Mouse (Mus musculus) liver, embryonic 11.5 days (tissue): ENCODE data around the gene Zfp456. TPM values are rescaled to one million over a fixed set of nuclear protein-coding genes. Genes with fewer than 3 reads are reported as not detected.
A peak's percentile ranks its signal among the peaks of the same experiment; 100 is the strongest.
"Not testable (repeated sequence)": the region's sequence is repeated elsewhere in the genome, so short reads cannot be mapped to it uniquely, and the experiment has no call there.

Experiments used
- ATAC-seq: fragments of 200-750 bp; cut with Nextera tagmentation; replicated peaks from 2 replicates; pipeline ENCODE4 v1.8.0; 2017; ENCODE audit warnings: moderate number of reproducible peaks, mild to moderate bottlenecking, moderate TSS enrichment, moderate library complexity; ENCODE audit not compliant: low FRiP score
- DNase-seq: peaks from one replicate; pipeline ENCODE4 v3.0.0-alpha.2; 2017; ENCODE audit warnings: low spot score
- H3K27ac ChIP-seq: fragments of 300-500 bp; sonication (generic); 2 replicates; pipeline ENCODE4 v1.5.1; 2014; ENCODE audit warnings: mild to moderate bottlenecking, low read depth, low read length, control low read depth
- H3K27me3 ChIP-seq: fragments of 300-500 bp; sonication (generic); replicated peaks from 2 replicates; pipeline ENCODE4 v1.6.1; 2014; ENCODE audit warnings: low read length, mixed read lengths; ENCODE audit not compliant: control insufficient read depth, insufficient read depth
- H3K36me3 ChIP-seq: fragments of 300-500 bp; sonication (generic); 2 replicates; pipeline ENCODE4 v1.6.1; 2014; ENCODE audit warnings: mild to moderate bottlenecking, low read length, moderate library complexity, mixed read lengths; ENCODE audit not compliant: control insufficient read depth, insufficient read depth
- H3K4me1 ChIP-seq: fragments of 300-500 bp; sonication (generic); replicated peaks from 2 replicates; pipeline ENCODE4 v1.6.1; 2014; ENCODE audit warnings: low read length, mixed read lengths; ENCODE audit not compliant: control insufficient read depth, insufficient read depth
- H3K4me2 ChIP-seq: fragments of 300-500 bp; sonication (generic); 2 replicates; pipeline ENCODE4 v1.6.1; 2014; ENCODE audit warnings: mild to moderate bottlenecking, control low read depth, moderate library complexity
- H3K4me3 ChIP-seq: fragments of 300-500 bp; sonication (generic); 2 replicates; pipeline ENCODE4 v1.5.1; 2014; ENCODE audit warnings: low read depth, low read length, control low read depth
- H3K9ac ChIP-seq: fragments of 300-500 bp; sonication (generic); 2 replicates; pipeline ENCODE4 v1.6.1; 2014; ENCODE audit warnings: low read depth, low read length, control low read depth
- H3K9me3 ChIP-seq: fragments of 300-500 bp; sonication (generic); 2 replicates; pipeline ENCODE4 v1.6.1; 2016; ENCODE audit warnings: low read length, inconsistent platforms, mixed read lengths; ENCODE audit not compliant: control insufficient read depth
- WGBS: fragments of 180-500 bp; shearing (Covaris S2); extraction: QIAGEN DNeasy Blood & Tissue Kit; methylation state at CpG from one replicate; pipeline ENCODE4 v1.1.7; 2014; 5-methylcytosine and 5-hydroxymethylcytosine counted together
- polyA plus RNA-seq: library from polyadenylated mRNA; unstranded; fragments of >200 nt; fragmentation: Nextera tagmentation; extraction: Ambion mirVana; gene quantifications from 2 replicates; pipeline ENCODE4 v1.2.1, GENCODE M21; 2014

The Zfp456 gene
- polyA plus RNA-seq, 1 experiment from 2014 or later: 1.4 TPM

DNA sequence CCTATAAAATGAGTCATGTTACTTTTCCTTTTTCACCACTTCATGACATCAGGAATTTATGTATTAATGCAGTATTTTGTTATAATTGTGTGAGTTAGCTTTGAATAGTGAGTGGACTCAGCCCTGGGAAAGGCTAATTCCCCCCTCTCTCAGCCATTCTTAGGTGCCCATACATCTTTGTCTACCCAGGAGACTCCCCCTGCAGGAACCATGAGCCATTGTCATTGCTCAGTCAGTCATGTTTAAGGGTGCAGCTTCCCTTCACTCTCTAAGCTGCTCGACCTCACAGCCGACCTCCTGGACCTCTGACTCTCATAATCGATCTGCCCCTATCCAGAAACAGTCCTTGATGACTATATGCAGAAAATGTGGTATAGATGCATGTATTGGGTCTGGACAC lies 645 bp upstream of the Zfp456 start:
- 62% methylated on average over 3 of the region's 3 CpGs for WGBS
- not testable (repeated sequence) for H3K4me3 ChIP-seq

GRCm38 (mm10) chr13:67360131-67360744 lies 15.4 kb downstream of the Zfp456 start, which contains the start of the genes Gm28044 and Zfp953:
Gm28044 (minus strand) TSS chr13:67360536.
Zfp953 (minus strand) TSS chr13:67360605.
- DNase-seq: peak; percentile 80
- under 1% methylated on average over 15 of the region's 15 CpGs for WGBS
- Histone ChIP-seq H3K4me1 (no peaks in the 10 kb centered on the region), H3K9ac (peak within 1 kb of the TSS; percentile 65), H3K27me3 (no peaks in the 10 kb centered on the region), H3K4me3 (peak within 1 kb of the TSS; percentile 55), H3K4me2 (peak within 1 kb of the TSS; percentile 64), H3K9me3 (no peaks in the 10 kb centered on the region), H3K36me3 (no peaks in the 10 kb centered on the region), H3K27ac (no peak within 1 kb of the TSS)
- ATAC-seq: peak; percentile 84

More for the DNA sequence above, 645 bp upstream of the Zfp456 start:
- DNase-seq, H3K4me1 ChIP-seq, H3K9ac ChIP-seq, ATAC-seq, H3K9me3 ChIP-seq, H3K27me3 ChIP-seq, H3K36me3 ChIP-seq, H3K27ac ChIP-seq, H3K4me2 ChIP-seq: not testable (repeated sequence)

- Histone ChIP-seq H3K4me1 (no peaks in the 10 kb centered on the region), H3K27ac (no peak overlapping the region), H3K4me3 (no peak overlapping the region), H3K9me3 (no peaks in the 10 kb centered on the region), H3K9ac (no peak overlapping the region), H3K27me3 (no peaks in the 10 kb centered on the region), H3K4me2 (no peak overlapping the region), H3K36me3 (no peaks in the 10 kb centered on the region)
- no peak for DNase-seq
- no peak for ATAC-seq
These were observed 23.8 kb downstream of the Zfp456 start for GRCm38 (mm10) chr13:67351854-67352253.

- no peaks in the 10 kb centered on the region for H3K4me1 ChIP-seq
- WGBS: 90% methylated on average over 2 of the region's 2 CpGs
- ATAC-seq (no peak), DNase-seq (no peak)
- peaks cover 6% of the 10 kb centered on the region for H3K36me3 ChIP-seq
- H3K9ac ChIP-seq: no peak overlapping the region
- no peak overlapping the region for H3K27ac ChIP-seq
- no peak overlapping the region for H3K4me2 ChIP-seq
- no peaks in the 10 kb centered on the region for H3K9me3 ChIP-seq
- no peak overlapping the region for H3K4me3 ChIP-seq
- no peaks in the 10 kb centered on the region for H3K27me3 ChIP-seq
These were observed 32.2 kb downstream of the Zfp456 start for GRCm38 (mm10) chr13:67343422-67343821.

- Histone ChIP-seq H3K4me3 (peak overlapping the region; percentile 62), H3K9me3 (no peaks in the 10 kb centered on the region; the same call in 1 of the 2 replicates), H3K27ac (no peak overlapping the region), H3K27me3 (no peaks in the 10 kb centered on the region), H3K36me3 (no peaks in the 10 kb centered on the region; the same call in 1 of the 2 replicates), H3K4me2 (peak overlapping the region; percentile 60), H3K4me1 (0 out of 2 replicates have a peak, but pooled peaks cover 5% of the 10 kb centered on the region), H3K9ac (peak overlapping the region; percentile 37; the same call in 1 of the 2 replicates)
- DNase-seq (no peak), ATAC-seq (0 out of 2 replicates have a peak, but pooled peaks have one; percentile 6)
- 62% methylated on average over 1 of the region's 1 CpGs for WGBS
These were observed 42.7 kb downstream of the Zfp456 start for GRCm38 (mm10) chr13:67332877-67333276.

GRCm38 (mm10) chr13:67332019-67332724 lies 43.4 kb downstream of the Zfp456 start, which contains the start of gene Zfp595:
Zfp595 (minus strand) TSS chr13:67332570.
- ATAC-seq (peak; percentile 87), DNase-seq (peak; percentile 66)
- Histone ChIP-seq H3K27ac (no peak within 1 kb of the TSS), H3K4me2 (peak within 1 kb of the TSS; percentile 60), H3K4me3 (peak within 1 kb of the TSS; percentile 62), H3K4me1 (0 out of 2 replicates have a peak, but pooled peaks cover 5% of the 10 kb centered on the region), H3K9ac (peak within 1 kb of the TSS; percentile 37), H3K27me3 (no peaks in the 10 kb centered on the region), H3K9me3 (no peaks in the 10 kb centered on the region; the same call in 1 of the 2 replicates), H3K36me3 (no peaks in the 10 kb centered on the region; the same call in 1 of the 2 replicates)
- 17% methylated on average over 17 of the region's 17 CpGs for WGBS

Other genes with a start within 250 kb of the Zfp456 start
- gene Rsl1, start 202.6 kb downstream of the Zfp456 start, polyA plus RNA-seq: 2.3 and 2.7 TPM in 2 replicates
- gene Zfp455, start 181.3 kb downstream of the Zfp456 start, polyA plus RNA-seq: 1.2 and 2.0 TPM in 2 replicates
- 0.95 and 0.97 TPM in 2 replicates for gene Zfp458, start 97.3 kb downstream of the Zfp456 start, polyA plus RNA-seq
- 0.40 TPM in 1 of 2 replicates, not detected in the other for gene Zfp457, start 69.3 kb downstream of the Zfp456 start, polyA plus RNA-seq
- 2.0 and 2.3 TPM in 2 replicates for gene Zfp595, start 43.2 kb downstream of the Zfp456 start, polyA plus RNA-seq
- 0.41 and 0.58 TPM in 2 replicates for gene Gm28044, start 15.3 kb downstream of the Zfp456 start, polyA plus RNA-seq
- 1.5 and 1.9 TPM in 2 replicates for gene Zfp953, start 15.2 kb downstream of the Zfp456 start, polyA plus RNA-seq
- 0.62 TPM in 1 of 2 replicates, not detected in the other for gene Gm28041, start 77 bp downstream of the Zfp456 start, polyA plus RNA-seq
- 3.0 and 4.4 TPM in 2 replicates for gene Zfp429, start 24.0 kb upstream of the Zfp456 start, polyA plus RNA-seq
- 0.74 and 0.75 TPM in 2 replicates for gene Zfp459, start 45.6 kb upstream of the Zfp456 start, polyA plus RNA-seq
- gene Zfp874a, start 75.8 kb upstream of the Zfp456 start, polyA plus RNA-seq: 5.8 and 6.9 TPM in 2 replicates
- 2.6 and 2.8 TPM in 2 replicates for gene Zfp874b, start 108.4 kb upstream of the Zfp456 start, polyA plus RNA-seq
- 8.0 and 9.2 TPM in 2 replicates for gene Zfp58, start 124.7 kb upstream of the Zfp456 start, polyA plus RNA-seq
- not detected in 2 replicates for gene Gm26965, start 150.3 kb upstream of the Zfp456 start, polyA plus RNA-seq
- gene Zfp87, start 150.4 kb upstream of the Zfp456 start, polyA plus RNA-seq: 13.9 and 15.7 TPM in 2 replicates
- 9.8 and 12.1 TPM in 2 replicates for gene Zfp748, start 178.0 kb upstream of the Zfp456 start, polyA plus RNA-seq
- 3.0 and 3.5 TPM in 2 replicates for gene Zfp729b, start 233.9 kb upstream of the Zfp456 start, polyA plus RNA-seq